Mouse (Mus musculus) frontal cortex, adult 2 months (tissue): ENCODE results near the gene Pnpo. TPM values are rescaled to one million over a fixed set of nuclear protein-coding genes. Genes with fewer than 3 reads are reported as not detected.

Experiments used
- DNase-seq, 2 experiments: peaks; one replicate each; pipeline ENCODE4 v3.0.0; 2022; ENCODE audit warnings: low spot score in 1 of 2; ENCODE audit errors: extremely low spot score in 1 of 2
- polyA plus RNA-seq: library from polyadenylated mRNA; depleted of rRNA; stranded (reverse); fragments of >200 nt; gene quantifications from 2 replicates; pipeline ENCODE4 v1.2.3, GENCODE M21; 2012

The Pnpo gene
- polyA plus RNA-seq, 1 experiment = 34.9 TPM

- no peak for DNase-seq
These were observed 5.4 kb downstream of the Pnpo start for GRCm38 (mm10) chr11:96938426-96938800.

GRCm38 (mm10) chr11:96937549-96938425, 6.0 kb downstream of the Pnpo start:
- no peak for DNase-seq

- DNase-seq = no peak
These were observed 7.7 kb downstream of the Pnpo start for GRCm38 (mm10) chr11:96935872-96936650.

GRCm38 (mm10) chr11:96934921-96935356, 8.8 kb downstream of the Pnpo start:
- DNase-seq = peak; percentile 49 to 55

- DNase-seq = no peak
These were observed 10.1 kb downstream of the Pnpo start for GRCm38 (mm10) chr11:96933562-96934276.

- no peak for DNase-seq
These were observed 12.3 kb downstream of the Pnpo start for GRCm38 (mm10) chr11:96931327-96932062.

- DNase-seq = no peak
These were observed 13.9 kb downstream of the Pnpo start for GRCm38 (mm10) chr11:96929766-96930331.

GRCm38 (mm10) chr11:96929096-96929765, 14.6 kb downstream of the Pnpo start:
- no peak for DNase-seq

GRCm38 (mm10) chr11:96928691-96929090, 15.1 kb downstream of the Pnpo start:
- DNase-seq = no peak

GRCm38 (mm10) chr11:96928088-96928487, 15.7 kb downstream of the Pnpo start, which contains the start of gene Prr15l:
Gene Prr15l, plus strand, starts transcription at chr11:96928104.
- DNase-seq = no peak

GRCm38 (mm10) chr11:96926587-96926986, 17.2 kb downstream of the Pnpo start:
- no peak for DNase-seq

GRCm38 (mm10) chr11:96925469-96926148, 18.2 kb downstream of the Pnpo start:
- DNase-seq = no peak

- no peak for DNase-seq
These were observed 18.9 kb downstream of the Pnpo start for GRCm38 (mm10) chr11:96924861-96925260.

- no peak for DNase-seq
These were observed 24.8 kb downstream of the Pnpo start for GRCm38 (mm10) chr11:96919003-96919402.

GRCm38 (mm10) chr11:96917415-96917814, 26.4 kb downstream of the Pnpo start:
- no peak for DNase-seq

GRCm38 (mm10) chr11:96916885-96917396, 26.8 kb downstream of the Pnpo start:
- no peak for DNase-seq

- peak; percentile 98 to 99 for DNase-seq
These were observed 27.5 kb downstream of the Pnpo start, which contains the start of gene Cdk5rap3 for GRCm38 (mm10) chr11:96916044-96916884. Gene Cdk5rap3, minus strand, starts transcription at chr11:96916496.

GRCm38 (mm10) chr11:96912682-96913081, 31.1 kb downstream of the Pnpo start:
- DNase-seq = no peak
